28 mouse cellular contexts compared by ENCODE assay signal in the genomic region with DNA sequence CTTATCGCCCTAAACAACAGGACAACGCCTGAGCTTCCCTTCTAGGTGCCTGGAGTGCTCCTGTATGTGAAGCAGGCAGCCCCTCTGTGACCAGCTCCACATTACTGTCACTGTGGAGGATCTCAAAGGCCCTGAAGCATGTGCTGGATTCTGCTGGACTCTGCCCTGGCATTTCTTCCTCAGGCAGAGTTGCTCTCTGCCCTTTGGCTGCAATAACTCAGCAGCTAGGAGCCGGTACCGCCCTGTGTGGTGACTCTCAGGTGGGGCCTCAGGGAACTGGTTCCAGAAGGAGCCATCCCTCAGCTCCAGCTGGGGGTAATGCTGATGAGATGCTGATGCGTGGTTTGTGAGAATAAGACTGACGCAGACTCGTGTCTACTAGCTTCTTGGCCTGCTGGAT. TPM values are rescaled to one million over a fixed set of nuclear protein-coding genes. Genes with fewer than 3 reads are reported as not detected.
DNase-seq lines count a peak whose midpoint lies in the region; ATAC-seq and TF ChIP-seq lines count a peak whose summit lies in the region.
"Had no signal": no experiment of that assay in that cellular context is flagged by ENCODE, and none has a peak within 500 bp of the region (broad histone marks: within the 10 kb centered on the region; RNA-seq: fewer than 3 reads in every experiment).

No protein-coding gene starts in this region.

- no peaks in the 10 kb centered on the region for H3K9me3 ChIP-seq in liver, postnatal 0 days (ENCODE audit: low read length)
- H3K9me3 ChIP-seq in liver, embryonic 12.5 days (replicated peaks) = no peaks in the 10 kb centered on the region
- no peaks in the 10 kb centered on the region for H3K9me3 ChIP-seq in hindbrain, embryonic 13.5 days
- H3K9me3 ChIP-seq: embryonic facial prominence, embryonic 12.5 days; megakaryocyte, embryonic 14.5 days; midbrain, embryonic 12.5 days; neural tube, embryonic 12.5 days had no signal

- H3K4me2 ChIP-seq in liver, postnatal 0 days (ENCODE audit: low read depth, low read length) = no peak overlapping the region
- H3K4me2 ChIP-seq in liver, embryonic 12.5 days = no peak overlapping the region
- H3K4me2 ChIP-seq in hindbrain, embryonic 13.5 days = no peak overlapping the region
- H3K4me2 ChIP-seq: embryonic facial prominence, embryonic 12.5 days; heart, embryonic 11.5 days; hindbrain, embryonic 14.5 days; liver, embryonic 11.5 days; midbrain, embryonic 12.5 days; neural tube, embryonic 12.5 days had no signal

- no peak for ATAC-seq in liver, postnatal 0 days
- ATAC-seq in liver, embryonic 12.5 days = no peak
- ATAC-seq in hindbrain, embryonic 13.5 days (ENCODE audit: low FRiP score) = no peak
- ATAC-seq: activated CD4-positive, CD25-positive, alpha-beta regulatory T cell, adult 4 months; forebrain, embryonic 14.5 days; lung, postnatal 0 days had no signal

- H3K36me3 ChIP-seq in liver, postnatal 0 days (replicated peaks; ENCODE audit: insufficient read depth, low read length) = peaks cover 51% of the 10 kb centered on the region
- H3K36me3 ChIP-seq in liver, embryonic 12.5 days = peaks cover 58% of the 10 kb centered on the region
- H3K36me3 ChIP-seq in hindbrain, embryonic 13.5 days = peaks cover 33% of the 10 kb centered on the region
- H3K36me3 ChIP-seq: midbrain, embryonic 12.5 days had no signal

- no peak for TF ChIP-seq EP300 in liver, postnatal 0 days (IDR thresholded peaks at IDR 0.05; ENCODE audit: low read depth)

- no peak for DNase-seq in liver, postnatal 0 days
- peak; percentile 80 for DNase-seq in kidney, adult 9 months
- DNase-seq in kidney, postnatal 36 days = peak; percentile 74 to 81
- no peak for DNase-seq in cerebellum, postnatal 14 days
- no peak for DNase-seq in urinary bladder, postnatal 10 days (ENCODE audit: low spot score)
- DNase-seq: adrenal gland, adult 2 months; B cell, adult 2 months; cerebellum, adult 9-10 months; embryo, embryonic 11 days; gastrocnemius, postnatal 25 days; heart, adult 11 months; heart, postnatal 36 days; lung, adult 18-20 months; lung, postnatal 4 days; right cerebral cortex, adult 18-20 months had no signal

- H3K9ac ChIP-seq in liver, postnatal 0 days (replicated peaks) = no peak overlapping the region
- H3K9ac ChIP-seq in liver, embryonic 12.5 days = no peak overlapping the region
- H3K9ac ChIP-seq in hindbrain, embryonic 13.5 days = no peak overlapping the region
- H3K9ac ChIP-seq: embryonic facial prominence, embryonic 12.5 days; hindbrain, embryonic 14.5 days; midbrain, embryonic 12.5 days; neural tube, embryonic 12.5 days had no signal

- TF ChIP-seq CTCF in liver, postnatal 0 days (IDR thresholded peaks at IDR 0.05; ENCODE audit: low read depth) = no peak

- H3K27me3 ChIP-seq in liver, postnatal 0 days (ENCODE audit: insufficient read depth, low read length) = no peaks in the 10 kb centered on the region
- no peaks in the 10 kb centered on the region for H3K27me3 ChIP-seq in liver, embryonic 12.5 days (replicated peaks)
- no peaks in the 10 kb centered on the region for H3K27me3 ChIP-seq in hindbrain, embryonic 13.5 days
- H3K27me3 ChIP-seq: embryonic facial prominence, embryonic 12.5 days; megakaryocyte, embryonic 14.5 days; midbrain, embryonic 12.5 days; neural tube, embryonic 12.5 days had no signal

- 78% methylated on average over 7 of the region's 7 CpGs for WGBS in liver, postnatal 0 days (ENCODE audit: insufficient replicate concordance)
- 77% methylated on average over 7 of the region's 7 CpGs for WGBS in liver, embryonic 12.5 days (ENCODE audit: insufficient replicate concordance)
- 77% methylated on average over 7 of the region's 7 CpGs for WGBS in hindbrain, embryonic 13.5 days

- H3K27ac ChIP-seq in liver, postnatal 0 days (ENCODE audit: low read depth) = peak overlapping the region; percentile 29; the same call in 1 of the 2 replicates
- H3K27ac ChIP-seq in liver, embryonic 12.5 days = no peak overlapping the region
- no peak overlapping the region for H3K27ac ChIP-seq in hindbrain, embryonic 13.5 days
- H3K27ac ChIP-seq: embryonic facial prominence, embryonic 12.5 days; hindbrain, embryonic 14.5 days; midbrain, embryonic 12.5 days; neural tube, embryonic 12.5 days had no signal

- no peak overlapping the region for H3K4me3 ChIP-seq in liver, postnatal 0 days (ENCODE audit: low read depth, low read length)
- no peak overlapping the region for H3K4me3 ChIP-seq in liver, embryonic 12.5 days
- H3K4me3 ChIP-seq in hindbrain, embryonic 13.5 days = no peak overlapping the region
- H3K4me3 ChIP-seq: embryonic facial prominence, embryonic 12.5 days; megakaryocyte, embryonic 14.5 days; midbrain, embryonic 12.5 days; myocyte; neural tube, embryonic 12.5 days had no signal

- peaks cover 12% of the 10 kb centered on the region for H3K4me1 ChIP-seq in liver, postnatal 0 days (ENCODE audit: insufficient read depth)
- H3K4me1 ChIP-seq in liver, embryonic 12.5 days = peaks cover 24% of the 10 kb centered on the region
- peaks cover 14% of the 10 kb centered on the region for H3K4me1 ChIP-seq in hindbrain, embryonic 13.5 days (replicated peaks)
- H3K4me1 ChIP-seq: embryonic facial prominence, embryonic 12.5 days; neural tube, embryonic 12.5 days had no signal

RNA-seq across cellular contexts. Expression of a gene that starts 8.0 kb away (rescaled TPM):
- 16.2 and 16.5 TPM in 2 replicates for polyA plus RNA-seq in liver, postnatal 0 days (2015; fragmentation: Nextera tagmentation; extraction: Ambion mirVana)
- 14.8 and 15.8 TPM in 2 replicates for polyA plus RNA-seq in liver, embryonic 12.5 days (2016; fragmentation: Nextera tagmentation; extraction: Ambion mirVana)
- 16.0 and 20.0 TPM in 2 replicates for polyA plus RNA-seq in hindbrain, embryonic 13.5 days (2015; fragmentation: Nextera tagmentation; extraction: Ambion mirVana)

Comparison
In these comparisons a context has a peak if more than half of its experiments do, and no peak if none do; other contexts are left out.
1. DNase-seq: peak in kidney, adult 9 months (single experiment) and kidney, postnatal 36 days (2 of 2); none in liver, postnatal 0 days (single experiment), cerebellum, postnatal 14 days (0 of 2) and urinary bladder, postnatal 10 days (single experiment).